Mouse (Mus musculus) heart, postnatal 0 days (tissue): ENCODE data around the gene Tut7.

Experiments
- CTCF ChIP-seq: IDR thresholded peaks from 2 replicates; pipeline ENCODE4 v1.5.1; 2016; ENCODE audit warnings: antibody characterized with exemption, control low read depth, low read depth
- EP300 ChIP-seq: IDR thresholded peaks from 2 replicates; pipeline ENCODE4 v1.6.1; 2016; ENCODE audit warnings: antibody characterized with exemption, low read depth

DNA sequence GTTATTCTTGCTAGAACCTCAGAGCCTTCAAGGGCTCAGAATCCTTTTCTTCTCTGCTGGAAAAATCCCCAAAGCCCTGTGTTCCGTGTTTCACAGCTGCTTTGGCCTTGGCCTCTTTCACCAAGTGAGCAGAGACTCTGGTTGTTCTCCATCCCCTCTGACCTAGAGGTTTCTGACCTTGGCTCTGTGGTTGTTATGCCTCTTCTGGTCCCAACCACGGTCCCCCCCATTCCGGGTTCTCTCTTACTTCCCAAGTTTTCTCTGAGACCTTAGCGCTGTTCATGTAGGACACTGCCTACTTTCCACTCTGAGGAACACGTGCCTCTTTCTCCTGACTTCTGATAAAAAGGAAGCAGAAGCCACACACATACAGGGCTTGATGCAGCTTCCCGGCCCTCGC is 44.2 kb upstream of the Tut7 start:
- TF ChIP-seq CTCF (no peak), EP300 (no peak)
